Mouse (Mus musculus): ENCODE measurements around the gene Stx8. TPM values are rescaled to one million over a fixed set of nuclear protein-coding genes. Genes with fewer than 3 reads are reported as not detected.

Stx8 gene
- polyA plus RNA-seq, 1 experiment from 2014 or later: 23.4 TPM

DNA sequence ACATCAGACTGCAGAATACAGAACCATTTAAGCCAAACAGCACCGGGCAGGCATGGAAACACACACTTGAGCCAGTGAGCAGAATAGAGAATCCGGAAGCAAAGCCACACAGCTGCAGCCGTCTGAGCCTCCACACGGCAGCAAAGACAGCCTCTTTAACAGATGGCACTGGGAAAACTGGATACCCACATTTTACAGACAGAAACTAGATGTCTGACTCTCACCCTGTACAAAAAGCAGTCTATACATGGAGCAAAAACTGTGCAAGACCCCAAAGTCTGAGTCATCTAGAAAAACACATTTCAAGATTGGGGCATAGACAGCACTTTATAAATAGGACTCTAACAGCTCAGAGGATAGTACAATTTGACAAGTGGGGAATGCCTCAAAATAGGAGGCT, 25.2 kb downstream of the Stx8 start:
- Histone ChIP-seq H3K9ac (no peak overlapping the region), H3K4me1 (replicated peaks) (no peaks in the 10 kb centered on the region), H3K36me3 (no peaks in the 10 kb centered on the region), H3K4me2 (no peak overlapping the region), H3K9me3 (replicated peaks) (no peaks in the 10 kb centered on the region), H3K4me3 (replicated peaks) (no peak overlapping the region), H3K27me3 (no peaks in the 10 kb centered on the region), H3K27ac (no peak overlapping the region)
- ATAC-seq (ENCODE audit: low read depth): no peak
- no peak for DNase-seq
- WGBS (ENCODE audit: insufficient replicate concordance): 73% methylated on average over 4 of the region's 4 CpGs

DNA sequence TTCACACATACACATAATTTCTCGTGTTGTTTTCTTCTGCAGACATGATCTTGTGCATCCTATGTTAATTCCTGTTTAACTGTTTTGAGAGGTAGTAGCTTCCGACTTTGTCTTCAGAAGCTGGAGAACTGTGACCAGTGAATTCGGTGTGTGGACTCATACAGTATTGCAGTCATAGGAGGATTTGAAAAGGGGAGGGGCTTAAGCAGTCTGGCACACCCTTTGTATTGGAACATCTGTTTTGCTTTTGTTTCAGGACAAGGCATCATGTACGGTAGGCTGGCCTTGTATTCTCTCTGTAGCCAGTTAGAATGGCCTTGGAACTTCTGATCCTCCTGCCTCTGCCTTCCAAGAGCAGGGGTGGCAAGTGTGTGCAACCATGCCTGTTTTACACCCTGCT, 30.0 kb downstream of the Stx8 start:
- no peaks in the 10 kb centered on the region for H3K36me3 ChIP-seq
- H3K9me3 ChIP-seq (replicated peaks): no peaks in the 10 kb centered on the region
- 81% methylated on average over 4 of the region's 4 CpGs for WGBS (ENCODE audit: insufficient replicate concordance)
- H3K9ac ChIP-seq: no peak overlapping the region
- DNase-seq (no peak), ATAC-seq (ENCODE audit: low read depth) (no peak)
- no peak overlapping the region for H3K4me3 ChIP-seq (replicated peaks)
- H3K27ac ChIP-seq: no peak overlapping the region
- H3K4me2 ChIP-seq: no peak overlapping the region
- H3K4me1 ChIP-seq (replicated peaks): no peaks in the 10 kb centered on the region
- H3K27me3 ChIP-seq: no peaks in the 10 kb centered on the region

DNA sequence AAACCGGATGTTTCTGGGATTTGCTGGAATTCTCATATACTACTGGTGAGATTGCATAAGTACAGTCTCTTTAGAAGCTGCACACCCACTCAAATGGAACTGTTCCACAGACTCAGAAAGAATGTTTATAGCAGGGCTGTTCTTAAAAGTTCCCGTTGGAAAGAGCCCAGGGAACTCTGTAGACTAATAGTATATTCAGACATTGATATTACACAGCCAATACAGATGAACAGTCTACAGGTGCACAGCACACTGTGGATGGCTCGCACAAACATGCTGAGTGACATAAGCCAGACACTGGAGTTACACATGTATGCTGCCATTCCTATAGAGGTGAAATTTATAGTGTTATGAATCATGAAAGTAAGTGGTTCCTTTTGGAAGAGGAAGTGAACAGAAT, 32.9 kb downstream of the Stx8 start:
- WGBS (ENCODE audit: insufficient replicate concordance): 78% methylated on average over 3 of the region's 3 CpGs
- Histone ChIP-seq H3K4me2 (no peak overlapping the region), H3K36me3 (no peaks in the 10 kb centered on the region), H3K9ac (no peak overlapping the region), H3K9me3 (replicated peaks) (no peaks in the 10 kb centered on the region), H3K27me3 (no peaks in the 10 kb centered on the region), H3K27ac (no peak overlapping the region), H3K4me1 (replicated peaks) (no peaks in the 10 kb centered on the region), H3K4me3 (replicated peaks) (no peak overlapping the region)
- ATAC-seq (ENCODE audit: low read depth): no peak
- no peak for DNase-seq

GRCm38 (mm10) chr11:67999629-68000028, 33.6 kb downstream of the Stx8 start:
- H3K4me3 ChIP-seq (replicated peaks): no peak overlapping the region
- H3K27me3 ChIP-seq: no peaks in the 10 kb centered on the region
- no peak overlapping the region for H3K27ac ChIP-seq
- H3K9ac ChIP-seq: no peak overlapping the region
- no peaks in the 10 kb centered on the region for H3K36me3 ChIP-seq
- ATAC-seq (ENCODE audit: low read depth) (no peak), DNase-seq (no peak)
- H3K4me1 ChIP-seq (replicated peaks): no peaks in the 10 kb centered on the region
- H3K4me2 ChIP-seq: no peak overlapping the region
- WGBS (ENCODE audit: insufficient replicate concordance): 70% methylated on average over 5 of the region's 5 CpGs
- H3K9me3 ChIP-seq (replicated peaks): no peaks in the 10 kb centered on the region

DNA sequence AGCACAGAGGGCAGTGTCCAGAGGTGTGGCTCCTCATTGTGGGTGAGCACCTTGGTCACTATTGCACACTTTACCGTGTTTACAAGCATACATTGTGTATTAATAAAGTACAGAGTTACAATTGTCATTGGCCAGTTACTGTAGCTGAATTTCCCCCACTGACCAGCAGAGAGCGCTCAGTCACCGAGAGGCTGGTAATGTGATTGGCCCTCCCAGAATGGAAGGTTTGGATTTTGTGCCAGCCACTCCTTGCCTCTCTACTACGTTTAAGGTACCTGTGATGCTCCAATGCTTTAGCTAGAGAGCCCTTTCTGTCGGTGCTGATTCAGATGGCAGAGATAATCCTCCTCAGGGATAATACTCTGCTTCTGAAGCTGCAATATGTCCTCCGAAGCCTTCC, 38.2 kb downstream of the Stx8 start:
- Histone ChIP-seq H3K4me2 (no peak overlapping the region), H3K4me3 (replicated peaks) (no peak overlapping the region), H3K27me3 (no peaks in the 10 kb centered on the region), H3K9me3 (replicated peaks) (no peaks in the 10 kb centered on the region), H3K4me1 (replicated peaks) (peaks cover 7% of the 10 kb centered on the region), H3K9ac (no peak overlapping the region), H3K27ac (no peak overlapping the region), H3K36me3 (no peaks in the 10 kb centered on the region)
- WGBS (ENCODE audit: insufficient replicate concordance): 18% methylated on average over 6 of the region's 6 CpGs
- DNase-seq (peak; percentile 8), ATAC-seq (ENCODE audit: low read depth) (no peak)

GRCm38 (mm10) chr11:68006216-68006789, 40.3 kb downstream of the Stx8 start:
- WGBS (ENCODE audit: insufficient replicate concordance): 53% methylated on average over 8 of the region's 8 CpGs
- H3K9me3 ChIP-seq (replicated peaks): no peaks in the 10 kb centered on the region
- H3K4me1 ChIP-seq (replicated peaks): peaks cover 7% of the 10 kb centered on the region
- no peak overlapping the region for H3K9ac ChIP-seq
- no peaks in the 10 kb centered on the region for H3K36me3 ChIP-seq
- H3K27me3 ChIP-seq: no peaks in the 10 kb centered on the region
- H3K27ac ChIP-seq: no peak overlapping the region
- ATAC-seq (ENCODE audit: low read depth) (no peak), DNase-seq (no peak)
- H3K4me2 ChIP-seq: no peak overlapping the region
- H3K4me3 ChIP-seq (replicated peaks): no peak overlapping the region

DNA sequence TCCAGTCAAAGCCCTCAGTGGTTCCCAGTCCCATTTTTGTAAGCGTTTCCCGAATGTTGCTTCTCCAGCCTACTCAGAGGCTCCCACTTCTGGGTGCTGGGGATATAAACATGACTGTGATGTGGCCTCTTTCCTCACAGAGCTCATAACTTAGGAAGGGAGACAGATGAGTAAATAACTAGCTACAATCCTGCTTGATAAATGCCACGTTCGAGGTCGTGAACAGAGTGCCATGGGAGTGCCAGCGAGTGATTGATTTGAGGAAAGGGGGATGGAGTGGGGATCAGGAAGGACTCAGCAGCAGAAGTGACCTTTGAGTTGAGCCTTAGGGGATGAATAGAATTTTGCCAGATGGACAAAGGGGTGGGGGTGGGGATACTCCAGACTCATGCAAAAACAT, 41.7 kb downstream of the Stx8 start:
- ATAC-seq (ENCODE audit: low read depth) (no peak), DNase-seq (no peak)
- WGBS (ENCODE audit: insufficient replicate concordance): 69% methylated on average over 6 of the region's 6 CpGs
- no peak overlapping the region for H3K9ac ChIP-seq
- H3K27ac ChIP-seq: no peak overlapping the region
- peaks cover 7% of the 10 kb centered on the region for H3K4me1 ChIP-seq (replicated peaks)
- no peak overlapping the region for H3K4me3 ChIP-seq (replicated peaks)
- no peaks in the 10 kb centered on the region for H3K9me3 ChIP-seq (replicated peaks)
- H3K36me3 ChIP-seq: no peaks in the 10 kb centered on the region
- H3K4me2 ChIP-seq: no peak overlapping the region
- no peaks in the 10 kb centered on the region for H3K27me3 ChIP-seq

DNA sequence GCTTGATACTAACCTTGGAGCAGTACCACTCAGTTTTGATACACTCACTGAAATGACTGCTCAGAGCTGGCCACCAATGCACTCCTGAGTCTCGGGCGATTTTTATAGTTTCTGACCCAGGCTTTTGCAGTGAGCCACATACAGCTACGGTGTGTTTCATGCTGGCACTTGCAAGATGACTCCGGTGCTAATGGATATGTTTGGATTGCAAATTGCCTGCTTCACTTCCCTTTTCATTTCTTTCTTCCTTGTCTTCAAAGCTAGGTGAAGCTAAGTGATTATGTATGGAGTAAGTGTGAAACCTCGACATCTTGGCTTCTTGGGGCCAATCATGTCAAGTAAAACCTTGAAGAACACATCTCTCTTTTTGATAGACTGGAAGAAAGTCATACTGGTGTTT, 43.4 kb downstream of the Stx8 start:
- Histone ChIP-seq H3K9ac (no peak overlapping the region), H3K27ac (no peak overlapping the region), H3K27me3 (no peaks in the 10 kb centered on the region), H3K4me1 (replicated peaks) (peaks cover 7% of the 10 kb centered on the region), H3K4me2 (no peak overlapping the region), H3K4me3 (replicated peaks) (no peak overlapping the region), H3K36me3 (no peaks in the 10 kb centered on the region), H3K9me3 (replicated peaks) (no peaks in the 10 kb centered on the region)
- ATAC-seq (ENCODE audit: low read depth): no peak
- WGBS (ENCODE audit: insufficient replicate concordance): 75% methylated on average over 5 of the region's 5 CpGs
- no peak for DNase-seq

- Histone ChIP-seq H3K4me3 (replicated peaks) (no peak overlapping the region), H3K4me2 (no peak overlapping the region), H3K27ac (no peak overlapping the region), H3K36me3 (no peaks in the 10 kb centered on the region), H3K4me1 (replicated peaks) (no peaks in the 10 kb centered on the region), H3K27me3 (no peaks in the 10 kb centered on the region), H3K9ac (no peak overlapping the region), H3K9me3 (replicated peaks) (no peaks in the 10 kb centered on the region)
- DNase-seq (no peak), ATAC-seq (ENCODE audit: low read depth) (no peak)
- 74% methylated on average over 7 of the region's 7 CpGs for whole genome bisulfite sequencing (ENCODE audit: insufficient replicate concordance)
Observed at GRCm38 (mm10) chr11:68012207-68012606, 46.2 kb downstream of the Stx8 start.

DNA sequence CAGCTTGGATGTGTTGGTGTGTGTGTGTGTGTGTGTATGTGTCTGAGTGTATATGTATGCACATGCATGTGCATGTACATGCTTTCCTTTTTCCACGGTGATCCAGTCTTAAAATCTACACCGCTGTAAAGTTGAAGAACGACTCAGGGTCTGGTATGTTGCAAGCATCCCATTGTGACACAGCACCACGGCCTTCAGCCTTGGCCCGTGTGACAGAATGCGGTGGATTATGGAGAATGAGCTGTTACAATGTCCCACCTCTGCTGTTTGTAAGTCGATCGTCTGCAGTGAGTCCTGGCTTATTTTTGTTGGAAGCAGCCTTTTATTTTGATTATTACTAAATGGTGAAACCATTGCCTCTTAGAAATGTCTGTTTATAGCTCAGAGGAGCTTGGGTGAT, 52.2 kb downstream of the Stx8 start:
- no peaks in the 10 kb centered on the region for H3K9me3 ChIP-seq (replicated peaks)
- no peak overlapping the region for H3K9ac ChIP-seq

GRCm38 (mm10) chr11:68019156-68019555, 53.2 kb downstream of the Stx8 start:
- Histone ChIP-seq H3K9ac (no peak overlapping the region), H3K27ac (no peak overlapping the region), H3K4me3 (replicated peaks) (no peak overlapping the region), H3K27me3 (no peaks in the 10 kb centered on the region), H3K4me2 (no peak overlapping the region), H3K36me3 (no peaks in the 10 kb centered on the region), H3K4me1 (replicated peaks) (0 out of 2 replicates have a peak, but pooled peaks cover 3% of the 10 kb centered on the region), H3K9me3 (replicated peaks) (no peaks in the 10 kb centered on the region)
- DNase-seq (no peak), ATAC-seq (ENCODE audit: low read depth) (no peak)
- WGBS (ENCODE audit: insufficient replicate concordance): 43% methylated on average over 11 of the region's 11 CpGs

More for the DNA sequence above, 52.2 kb downstream of the Stx8 start:
- no peak overlapping the region for H3K27ac ChIP-seq
- DNase-seq (no peak), ATAC-seq (ENCODE audit: low read depth) (no peak)
- no peaks in the 10 kb centered on the region for H3K27me3 ChIP-seq
- no peaks in the 10 kb centered on the region for H3K36me3 ChIP-seq
- H3K4me1 ChIP-seq (replicated peaks): 0 out of 2 replicates have a peak, but pooled peaks cover 3% of the 10 kb centered on the region
- no peak overlapping the region for H3K4me2 ChIP-seq
- H3K4me3 ChIP-seq (replicated peaks): no peak overlapping the region
- WGBS (ENCODE audit: insufficient replicate concordance): 83% methylated on average over 8 of the region's 8 CpGs

GRCm38 (mm10) chr11:68021976-68022375, 56.0 kb downstream of the Stx8 start:
- 0 out of 2 replicates have a peak, but pooled peaks cover 3% of the 10 kb centered on the region for H3K4me1 ChIP-seq (replicated peaks)
- H3K4me3 ChIP-seq (replicated peaks): no peak overlapping the region
- no peaks in the 10 kb centered on the region for H3K27me3 ChIP-seq
- no peak overlapping the region for H3K9ac ChIP-seq
- WGBS (ENCODE audit: insufficient replicate concordance): 71% methylated on average over 7 of the region's 7 CpGs
- DNase-seq (no peak), ATAC-seq (ENCODE audit: low read depth) (no peak)
- no peaks in the 10 kb centered on the region for H3K36me3 ChIP-seq
- no peaks in the 10 kb centered on the region for H3K9me3 ChIP-seq (replicated peaks)
- no peak overlapping the region for H3K4me2 ChIP-seq
- H3K27ac ChIP-seq: no peak overlapping the region

Measured in liver, embryonic 13.5 days (tissue).